Mouse (Mus musculus): ENCODE results near the gene 9230104L09Rik. TPM values are rescaled to one million over a fixed set of nuclear protein-coding genes. Genes with fewer than 3 reads are reported as not detected.

Gene 9230104L09Rik
- polyA plus RNA-seq, 1 experiment, result not detected

DNA sequence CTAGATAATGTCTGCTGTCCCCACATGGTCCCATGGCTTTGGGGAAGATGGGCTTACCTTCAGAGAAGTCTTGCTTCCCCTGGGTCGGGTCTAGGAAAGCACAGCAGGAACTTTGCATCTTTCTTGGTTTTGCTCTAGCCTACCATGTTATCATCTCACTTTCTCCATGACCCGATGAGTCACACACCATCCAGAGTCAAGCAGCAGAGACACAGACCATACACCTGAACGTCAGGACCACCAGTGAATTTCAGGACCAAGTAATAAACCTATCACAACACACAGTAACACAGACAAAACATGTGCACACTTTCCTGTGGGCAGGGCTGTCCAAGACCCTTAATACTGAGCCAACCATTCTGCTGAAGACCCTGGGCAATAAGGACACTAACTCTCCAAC, 5.7 kb upstream of the 9230104L09Rik start:
- Histone ChIP-seq H3K4me3 (replicated peaks; ENCODE audit: control insufficient read depth, low read depth, low read length) (no peak overlapping the region), H3K4me1 (ENCODE audit: control insufficient read depth, insufficient read depth, low read length) (peaks cover 5% of the 10 kb centered on the region), H3K27ac (ENCODE audit: control insufficient read depth, insufficient read depth, low read depth, low read length, poor library complexity) (no peak overlapping the region)
- 78% methylated on average over 3 of the region's 3 CpGs for WGBS
- TF ChIP-seq CTCF (IDR thresholded peaks at IDR 0.05; ENCODE audit: control insufficient read depth, insufficient read depth, low read length) (no peak), POLR2A (IDR thresholded peaks at IDR 0.05; ENCODE audit: borderline replicate concordance, control insufficient read depth, low read depth, low read length) (no peak)

DNA sequence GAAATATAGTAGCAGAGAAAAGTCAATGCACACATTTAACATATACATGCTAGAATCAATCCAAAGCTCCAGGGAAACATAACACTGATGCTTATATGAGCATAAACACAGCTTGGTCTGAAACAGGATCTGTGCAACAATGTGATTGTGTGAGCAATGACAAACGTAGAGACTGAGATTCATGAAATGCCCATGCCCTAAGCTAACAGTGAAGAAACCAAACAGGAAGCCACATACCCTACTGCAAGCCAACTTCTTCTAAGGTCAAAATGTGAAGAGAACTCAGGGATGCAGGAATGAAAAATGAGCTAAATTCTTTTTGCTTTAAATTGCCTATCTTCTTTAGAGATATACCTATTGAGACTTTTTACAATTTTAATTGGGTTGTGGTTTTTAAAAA, 4.1 kb upstream of the 9230104L09Rik start:
- H3K4me1 ChIP-seq (ENCODE audit: control insufficient read depth, insufficient read depth, low read length), result peaks cover 2% of the 10 kb centered on the region; the same call in 1 of the 2 replicates
- H3K27ac ChIP-seq (ENCODE audit: control insufficient read depth, insufficient read depth, low read depth, low read length, poor library complexity), result no peak overlapping the region
- 8% methylated on average over 1 of the region's 1 CpGs for WGBS
- no peak for TF ChIP-seq CTCF (IDR thresholded peaks at IDR 0.05; ENCODE audit: control insufficient read depth, insufficient read depth, low read length)
- TF ChIP-seq POLR2A (IDR thresholded peaks at IDR 0.05; ENCODE audit: borderline replicate concordance, control insufficient read depth, low read depth, low read length), result no peak
- H3K4me3 ChIP-seq (replicated peaks; ENCODE audit: control insufficient read depth, low read depth, low read length), result no peak overlapping the region

DNA sequence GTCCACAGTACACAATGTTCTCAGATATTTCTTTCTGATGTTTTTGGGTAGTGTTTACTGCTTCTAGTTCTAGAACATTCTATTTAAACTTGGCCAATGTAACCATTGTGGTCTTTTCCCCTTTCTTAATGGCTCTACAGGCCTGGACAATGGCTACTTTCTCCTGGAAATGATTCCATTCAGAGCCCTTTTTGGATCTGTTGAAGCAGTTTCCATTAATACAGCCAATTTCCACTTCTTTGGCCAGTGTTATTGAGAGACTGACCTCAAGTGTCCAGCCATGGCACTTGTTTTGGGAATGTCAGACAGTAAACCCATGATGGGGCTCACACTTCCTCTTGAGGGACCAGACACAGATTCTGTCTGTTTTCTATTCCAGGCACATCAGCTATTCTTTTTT, 3.1 kb downstream of the 9230104L09Rik start:
- Histone ChIP-seq H3K27ac (ENCODE audit: control insufficient read depth, insufficient read depth, low read depth, low read length, poor library complexity) (no peak overlapping the region), H3K4me1 (ENCODE audit: control insufficient read depth, insufficient read depth, low read length) (no peaks in the 10 kb centered on the region; the same call in 1 of the 2 replicates), H3K4me3 (replicated peaks; ENCODE audit: control insufficient read depth, low read depth, low read length) (no peak overlapping the region)
- TF ChIP-seq CTCF (IDR thresholded peaks at IDR 0.05; ENCODE audit: control insufficient read depth, insufficient read depth, low read length) (no peak), POLR2A (IDR thresholded peaks at IDR 0.05; ENCODE audit: borderline replicate concordance, control insufficient read depth, low read depth, low read length) (no peak)

DNA sequence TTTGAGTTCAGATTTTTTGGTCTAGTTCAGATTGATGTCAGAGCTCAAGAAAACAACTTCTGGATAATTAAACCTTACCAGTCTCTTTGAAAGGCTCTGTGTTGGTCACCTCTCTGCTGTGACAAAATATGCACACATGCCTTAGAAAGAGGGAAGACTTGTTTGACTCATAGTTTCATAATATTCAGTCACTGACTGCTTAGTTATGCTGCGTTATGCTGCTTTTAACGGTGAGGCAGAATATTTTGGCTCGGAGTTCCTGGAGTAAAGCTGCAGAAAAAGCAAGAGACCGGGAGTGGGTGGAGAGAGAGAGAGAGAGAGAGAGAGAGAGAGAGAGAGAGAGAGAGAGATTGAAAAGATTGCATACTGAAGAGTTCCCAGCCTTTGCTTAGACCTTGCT, 3.8 kb downstream of the 9230104L09Rik start:
- no peaks in the 10 kb centered on the region; the same call in 1 of the 2 replicates for H3K4me1 ChIP-seq (ENCODE audit: control insufficient read depth, insufficient read depth, low read length)
- no peak for TF ChIP-seq CTCF (IDR thresholded peaks at IDR 0.05; ENCODE audit: control insufficient read depth, insufficient read depth, low read length)
- no peak for TF ChIP-seq POLR2A (IDR thresholded peaks at IDR 0.05; ENCODE audit: borderline replicate concordance, control insufficient read depth, low read depth, low read length)
- no peak overlapping the region for H3K27ac ChIP-seq (ENCODE audit: control insufficient read depth, insufficient read depth, low read depth, low read length, poor library complexity)
- no peak overlapping the region for H3K4me3 ChIP-seq (replicated peaks; ENCODE audit: control insufficient read depth, low read depth, low read length)
- WGBS, result 79% methylated on average over 4 of the region's 4 CpGs

DNA sequence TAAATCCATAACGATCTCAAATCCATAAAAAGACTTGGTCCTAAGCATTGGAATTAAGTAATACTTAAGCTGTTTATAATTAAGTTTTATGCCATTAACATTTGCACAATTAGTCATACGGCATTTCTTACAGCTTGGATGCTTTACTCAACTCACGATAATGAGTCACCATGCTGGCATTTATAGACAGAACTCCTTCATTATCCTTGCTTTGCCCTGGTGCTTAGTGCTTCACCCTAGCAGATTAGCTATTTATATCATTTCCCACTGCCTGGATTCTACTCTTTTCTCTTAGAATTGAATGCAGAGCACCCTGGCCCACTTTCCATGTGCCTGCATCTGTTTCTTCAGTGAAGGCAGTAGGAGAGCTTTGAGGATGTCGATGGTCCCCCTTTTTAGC, 7.3 kb downstream of the 9230104L09Rik start:
- whole genome bisulfite sequencing, result 80% methylated on average over 4 of the region's 4 CpGs
- H3K4me1 ChIP-seq (ENCODE audit: control insufficient read depth, insufficient read depth, low read length), result no peaks in the 10 kb centered on the region
- no peak overlapping the region for H3K4me3 ChIP-seq (replicated peaks; ENCODE audit: control insufficient read depth, low read depth, low read length)
- no peak overlapping the region for H3K27ac ChIP-seq (ENCODE audit: control insufficient read depth, insufficient read depth, low read depth, low read length, poor library complexity)
- TF ChIP-seq CTCF (IDR thresholded peaks at IDR 0.05; ENCODE audit: control insufficient read depth, insufficient read depth, low read length) (no peak), POLR2A (IDR thresholded peaks at IDR 0.05; ENCODE audit: borderline replicate concordance, control insufficient read depth, low read depth, low read length) (no peak)

DNA sequence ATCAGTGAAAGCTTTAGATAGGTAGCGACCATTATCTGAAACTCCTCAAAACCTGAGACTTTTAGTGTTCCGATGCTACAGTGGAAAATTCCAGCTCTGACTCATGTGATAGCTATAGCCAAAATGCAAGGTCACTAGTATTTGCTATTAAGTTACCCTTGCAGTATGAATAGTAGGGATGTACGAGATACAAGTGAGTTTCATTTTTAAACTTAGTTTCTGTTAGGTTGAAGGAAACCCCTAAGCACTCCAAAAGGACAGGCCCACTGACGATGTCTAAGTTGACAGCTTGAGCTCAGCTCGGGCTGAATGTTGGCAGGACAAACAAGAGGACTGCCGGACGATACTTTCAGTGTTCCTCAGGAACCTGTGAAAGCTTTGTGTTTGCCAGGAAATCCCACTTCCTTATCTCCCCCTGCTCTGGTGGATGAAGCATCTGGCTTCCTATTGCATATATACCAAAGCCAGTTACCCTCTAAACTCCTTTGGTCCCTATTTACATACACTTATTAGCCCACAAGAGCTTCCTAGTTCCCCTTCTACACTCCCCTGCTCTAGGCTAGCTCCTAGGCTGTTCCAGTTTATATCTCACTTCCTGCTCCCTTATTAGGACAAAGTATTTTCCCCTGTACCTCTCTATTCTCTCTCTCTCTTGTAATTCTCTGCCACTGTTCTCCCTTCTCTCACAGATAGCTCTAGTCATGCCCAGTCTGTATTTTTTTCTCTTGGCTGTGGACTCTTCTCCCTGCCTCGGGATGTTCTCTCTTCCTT, 8.0 kb downstream of the 9230104L09Rik start:
- H3K27ac ChIP-seq (ENCODE audit: control insufficient read depth, insufficient read depth, low read depth, low read length, poor library complexity), result no peak overlapping the region
- no peaks in the 10 kb centered on the region for H3K4me1 ChIP-seq (ENCODE audit: control insufficient read depth, insufficient read depth, low read length)
- TF ChIP-seq CTCF (IDR thresholded peaks at IDR 0.05; ENCODE audit: control insufficient read depth, insufficient read depth, low read length), result no peak
- TF ChIP-seq POLR2A (IDR thresholded peaks at IDR 0.05; ENCODE audit: borderline replicate concordance, control insufficient read depth, low read depth, low read length), result no peak
- 22% methylated on average over 8 of the region's 8 CpGs for whole genome bisulfite sequencing
- H3K4me3 ChIP-seq (replicated peaks; ENCODE audit: control insufficient read depth, low read depth, low read length), result no peak overlapping the region

DNA sequence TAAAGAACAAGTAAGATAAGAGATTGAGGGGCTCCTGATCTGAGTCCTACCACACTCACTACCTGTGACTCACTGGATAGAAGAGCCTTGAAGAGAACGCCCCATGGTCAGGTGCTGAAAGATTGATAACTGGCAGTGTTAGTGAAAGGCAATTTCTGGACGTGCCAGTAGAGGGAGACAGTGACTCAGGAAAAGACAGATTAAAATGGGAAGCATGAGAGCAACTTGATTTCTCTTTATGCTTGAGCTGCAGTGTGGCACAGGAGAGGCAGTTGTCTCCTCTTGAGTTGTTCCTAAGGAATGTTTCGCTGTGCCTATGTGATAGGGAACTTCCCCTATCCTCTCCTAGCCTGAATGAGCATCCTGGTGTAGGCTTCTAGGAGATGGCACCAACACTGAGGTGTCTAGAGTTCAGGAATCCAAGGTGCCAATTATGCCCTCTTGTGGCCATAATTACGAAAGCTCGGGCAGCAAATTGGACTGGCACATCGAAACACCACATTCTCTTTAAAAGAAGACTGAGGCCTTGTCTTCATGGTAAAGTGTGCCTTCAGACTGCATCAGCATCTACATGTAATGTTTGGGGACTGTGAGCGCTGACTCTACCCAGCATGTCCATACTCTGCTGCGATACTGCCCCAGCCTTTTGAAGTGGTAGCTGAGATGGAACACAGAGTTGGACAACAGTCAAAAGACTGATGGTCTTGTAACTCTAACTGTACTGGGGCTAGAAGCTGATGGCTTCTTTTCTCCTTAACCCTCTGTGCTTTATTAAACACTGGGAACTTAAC, 13.5 kb downstream of the 9230104L09Rik start:
- 32% methylated on average over 8 of the region's 8 CpGs for WGBS
- Histone ChIP-seq H3K27ac (ENCODE audit: control insufficient read depth, insufficient read depth, low read depth, low read length, poor library complexity) (no peak overlapping the region), H3K4me3 (replicated peaks; ENCODE audit: control insufficient read depth, low read depth, low read length) (peak overlapping the region; percentile 28), H3K4me1 (ENCODE audit: control insufficient read depth, insufficient read depth, low read length) (no peaks in the 10 kb centered on the region)
- peak; percentile 31; the same call in 1 of the 2 replicates for TF ChIP-seq CTCF (IDR thresholded peaks at IDR 0.05; ENCODE audit: control insufficient read depth, insufficient read depth, low read length)
- no peak for TF ChIP-seq POLR2A (IDR thresholded peaks at IDR 0.05; ENCODE audit: borderline replicate concordance, control insufficient read depth, low read depth, low read length)

DNA sequence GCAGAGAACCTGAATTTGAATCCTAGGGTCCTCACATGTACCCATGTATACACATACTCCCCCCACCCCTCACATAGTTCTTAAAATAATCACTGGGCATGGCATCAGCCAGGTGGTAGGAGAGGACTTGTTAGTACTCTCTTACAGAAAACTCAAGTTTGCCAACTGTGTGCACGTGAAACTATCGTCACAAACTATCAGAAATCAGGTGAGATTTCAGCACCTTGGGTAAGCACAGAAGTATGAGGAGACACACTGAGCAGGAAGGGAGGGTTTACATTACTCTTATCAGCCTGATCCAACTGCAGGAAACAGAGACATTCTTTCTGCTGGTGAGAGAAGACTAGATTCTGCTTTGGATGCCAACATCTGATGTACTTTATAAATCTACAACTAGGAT, 25.6 kb downstream of the 9230104L09Rik start:
- no peaks in the 10 kb centered on the region for H3K4me1 ChIP-seq (ENCODE audit: control insufficient read depth, insufficient read depth, low read length)
- no peak overlapping the region for H3K4me3 ChIP-seq (replicated peaks; ENCODE audit: control insufficient read depth, low read depth, low read length)
- TF ChIP-seq CTCF (IDR thresholded peaks at IDR 0.05; ENCODE audit: control insufficient read depth, insufficient read depth, low read length) (no peak), POLR2A (IDR thresholded peaks at IDR 0.05; ENCODE audit: borderline replicate concordance, control insufficient read depth, low read depth, low read length) (no peak)
- 51% methylated on average over 2 of the region's 2 CpGs for WGBS
- no peak overlapping the region for H3K27ac ChIP-seq (ENCODE audit: control insufficient read depth, insufficient read depth, low read depth, low read length, poor library complexity)

All from bone marrow, adult 2 months (tissue).